Mouse (Mus musculus) embryonic facial prominence, embryonic 10.5 days (tissue): ENCODE data around the gene 4930469K13Rik. TPM values are rescaled to one million over a fixed set of nuclear protein-coding genes. Genes with fewer than 3 reads are reported as not detected.

Experiments used
- DNase-seq: peaks from one replicate; pipeline ENCODE4 v3.0.0-alpha.2; 2017; ENCODE audit warnings: low spot score
- H3K27ac ChIP-seq: fragments of 300-500 bp; sonication (generic); replicated peaks from 2 replicates; pipeline ENCODE4 v1.5.1; 2016; ENCODE audit warnings: mild to moderate bottlenecking
- H3K27me3 ChIP-seq: fragments of 300-500 bp; sonication (generic); replicated peaks from 2 replicates; pipeline ENCODE4 v1.6.1; 2016; ENCODE audit warnings: low read depth, mild to moderate bottlenecking; ENCODE audit not compliant: poor library complexity, severe bottlenecking
- H3K36me3 ChIP-seq: fragments of 300-500 bp; sonication (generic); replicated peaks from 2 replicates; pipeline ENCODE4 v1.6.1; 2016; ENCODE audit warnings: mild to moderate bottlenecking, moderate library complexity
- H3K4me1 ChIP-seq: fragments of 300-500 bp; sonication (generic); 2 replicates; pipeline ENCODE4 v1.6.1; 2016
- H3K4me3 ChIP-seq: fragments of 300-500 bp; sonication (generic); 2 replicates; pipeline ENCODE4 v1.5.1; 2016; ENCODE audit warnings: mild to moderate bottlenecking, moderate library complexity
- H3K9me3 ChIP-seq: fragments of 300-500 bp; sonication (generic); 2 replicates; pipeline ENCODE4 v1.6.1; 2016; ENCODE audit warnings: mild to moderate bottlenecking
- WGBS: fragments of 180-500 bp; shearing (Covaris S2); methylation state at CpG from one replicate; pipeline ENCODE4 v1.1.7; 2016; 5-methylcytosine and 5-hydroxymethylcytosine counted together
- polyA plus RNA-seq: library from polyadenylated mRNA; unstranded; fragments of >200 nt; fragmentation: Nextera tagmentation; extraction: Ambion mirVana; gene quantifications from 2 replicates; pipeline ENCODE4 v1.2.1, GENCODE M21; 2016

4930469K13Rik gene
- polyA plus RNA-seq, 1 experiment from 2014 or later: not detected

DNA sequence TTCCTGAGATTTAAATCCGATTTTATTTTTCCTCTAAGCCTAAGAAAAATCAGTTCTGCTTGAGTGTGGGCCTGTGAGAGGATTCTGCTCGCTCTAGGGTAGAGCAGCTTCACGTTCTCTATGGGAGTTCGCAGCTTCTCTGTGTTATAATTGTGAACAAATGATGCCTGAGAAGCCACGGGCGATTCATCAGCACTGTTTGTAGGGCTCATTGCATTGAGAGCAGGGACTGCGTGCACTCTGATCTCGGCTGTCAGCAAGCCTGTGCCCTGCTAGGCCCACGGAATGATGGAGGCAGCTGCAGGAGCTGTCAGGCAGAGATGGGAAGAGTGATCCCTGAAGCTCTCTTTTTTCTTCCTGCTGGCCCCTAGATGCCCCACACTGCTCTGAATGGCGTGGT is 100.1 kb downstream of the 4930469K13Rik start:
- Histone ChIP-seq H3K9me3 (no peaks in the 10 kb centered on the region), H3K27ac (no peak overlapping the region), H3K27me3 (peaks cover 3% of the 10 kb centered on the region), H3K36me3 (no peaks in the 10 kb centered on the region), H3K4me3 (no peak overlapping the region), H3K4me1 (peaks cover 3% of the 10 kb centered on the region)
- WGBS: 63% methylated on average over 10 of the region's 10 CpGs
- no peak for DNase-seq

DNA sequence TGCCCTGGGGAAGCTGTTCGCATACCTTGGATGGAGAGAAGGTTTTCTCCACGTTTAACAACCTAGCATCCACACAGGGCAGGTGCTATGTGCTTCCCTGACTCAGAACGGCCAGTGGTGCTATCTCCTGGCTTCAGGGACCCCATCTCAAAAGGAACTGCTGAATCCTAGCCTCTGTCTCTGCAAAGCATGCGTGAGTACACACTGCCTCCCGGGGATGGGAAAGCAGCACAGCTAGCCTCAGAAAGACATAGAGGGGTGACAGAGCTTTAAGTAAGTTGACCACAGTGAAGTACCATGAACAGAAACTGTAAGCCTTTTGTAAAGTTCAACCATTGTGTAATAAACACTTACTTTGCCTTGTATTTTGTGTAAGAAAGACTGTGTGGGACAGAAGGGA is 104.9 kb downstream of the 4930469K13Rik start:
- no peak for DNase-seq
- Histone ChIP-seq H3K4me3 (no peak overlapping the region), H3K4me1 (peaks cover 15% of the 10 kb centered on the region), H3K36me3 (no peaks in the 10 kb centered on the region), H3K27me3 (peaks cover 22% of the 10 kb centered on the region), H3K9me3 (no peaks in the 10 kb centered on the region), H3K27ac (no peak overlapping the region)
- 67% methylated on average over 5 of the region's 5 CpGs for WGBS

GRCm38 (mm10) chr11:33992938-33993337 is 105.4 kb downstream of the 4930469K13Rik start, which contains the start of gene Kcnip1:
Kcnip1 (minus strand) TSS chr11:33993152.
- H3K27ac ChIP-seq: no peak within 1 kb of the TSS
- DNase-seq: peak; percentile 20
- H3K27me3 ChIP-seq: peaks cover 22% of the 10 kb centered on the region
- peaks cover 15% of the 10 kb centered on the region for H3K4me1 ChIP-seq
- no peaks in the 10 kb centered on the region for H3K36me3 ChIP-seq
- no peaks in the 10 kb centered on the region for H3K9me3 ChIP-seq
- H3K4me3 ChIP-seq: peak within 1 kb of the TSS; percentile 19; the same call in 1 of the 2 replicates
- 24% methylated on average over 12 of the region's 12 CpGs for WGBS

GRCm38 (mm10) chr11:33990002-33990401 is 108.4 kb downstream of the 4930469K13Rik start:
- Histone ChIP-seq H3K27ac (no peak overlapping the region), H3K27me3 (peaks cover 22% of the 10 kb centered on the region), H3K4me1 (peaks cover 15% of the 10 kb centered on the region), H3K36me3 (no peaks in the 10 kb centered on the region), H3K4me3 (no peak overlapping the region), H3K9me3 (no peaks in the 10 kb centered on the region)
- WGBS: 80% methylated on average over 5 of the region's 5 CpGs
- DNase-seq: no peak

- Histone ChIP-seq H3K4me1 (no peaks in the 10 kb centered on the region), H3K4me3 (no peak overlapping the region), H3K27me3 (peaks cover 4% of the 10 kb centered on the region; the same call in 1 of the 2 replicates), H3K9me3 (no peaks in the 10 kb centered on the region), H3K27ac (no peak overlapping the region), H3K36me3 (no peaks in the 10 kb centered on the region)
- no peak for DNase-seq
- 89% methylated on average over 2 of the region's 2 CpGs for WGBS
These were observed 111.8 kb downstream of the 4930469K13Rik start for GRCm38 (mm10) chr11:33986525-33986924.

GRCm38 (mm10) chr11:33980146-33980545 is 118.2 kb downstream of the 4930469K13Rik start:
- Histone ChIP-seq H3K4me3 (no peak overlapping the region), H3K4me1 (0 out of 2 replicates have a peak, but pooled peaks cover 8% of the 10 kb centered on the region), H3K36me3 (no peaks in the 10 kb centered on the region), H3K27me3 (no peaks in the 10 kb centered on the region), H3K9me3 (no peaks in the 10 kb centered on the region), H3K27ac (no peak overlapping the region)
- DNase-seq: no peak
- 60% methylated on average over 4 of the region's 4 CpGs for WGBS

GRCm38 (mm10) chr11:33975121-33975520 is 123.2 kb downstream of the 4930469K13Rik start:
- Histone ChIP-seq H3K9me3 (no peaks in the 10 kb centered on the region), H3K36me3 (no peaks in the 10 kb centered on the region), H3K4me1 (0 out of 2 replicates have a peak, but pooled peaks cover under 1% of the 10 kb centered on the region), H3K27ac (no peak overlapping the region), H3K27me3 (no peaks in the 10 kb centered on the region), H3K4me3 (no peak overlapping the region)
- DNase-seq: no peak
- WGBS: 86% methylated on average over 2 of the region's 2 CpGs

- WGBS: 87% methylated on average over 14 of the region's 14 CpGs
- no peak for DNase-seq
- Histone ChIP-seq H3K27ac (no peak overlapping the region), H3K4me3 (no peak overlapping the region), H3K9me3 (no peaks in the 10 kb centered on the region), H3K4me1 (no peaks in the 10 kb centered on the region), H3K27me3 (no peaks in the 10 kb centered on the region), H3K36me3 (no peaks in the 10 kb centered on the region)
These were observed 123.9 kb downstream of the 4930469K13Rik start for GRCm38 (mm10) chr11:33974341-33975040.

- 87% methylated on average over 7 of the region's 7 CpGs for WGBS
- no peak for DNase-seq
- Histone ChIP-seq H3K4me1 (no peaks in the 10 kb centered on the region), H3K27me3 (no peaks in the 10 kb centered on the region), H3K36me3 (no peaks in the 10 kb centered on the region), H3K4me3 (no peak overlapping the region), H3K9me3 (no peaks in the 10 kb centered on the region), H3K27ac (no peak overlapping the region)
These were observed 126.2 kb downstream of the 4930469K13Rik start for GRCm38 (mm10) chr11:33972114-33972513.

- Histone ChIP-seq H3K27ac (no peak overlapping the region), H3K4me1 (no peaks in the 10 kb centered on the region), H3K4me3 (no peak overlapping the region), H3K9me3 (no peaks in the 10 kb centered on the region), H3K27me3 (no peaks in the 10 kb centered on the region), H3K36me3 (no peaks in the 10 kb centered on the region)
- DNase-seq: no peak
- WGBS: 88% methylated on average over 3 of the region's 3 CpGs
These were observed 129.2 kb downstream of the 4930469K13Rik start for GRCm38 (mm10) chr11:33969199-33969598.

- DNase-seq: no peak
- H3K27ac ChIP-seq: no peak overlapping the region
- H3K27me3 ChIP-seq: no peaks in the 10 kb centered on the region
- H3K9me3 ChIP-seq: no peaks in the 10 kb centered on the region
- H3K4me3 ChIP-seq: no peak overlapping the region
- H3K36me3 ChIP-seq: no peaks in the 10 kb centered on the region
- peaks cover 8% of the 10 kb centered on the region for H3K4me1 ChIP-seq
- 84% methylated on average over 4 of the region's 4 CpGs for WGBS
These were observed 130.6 kb downstream of the 4930469K13Rik start for GRCm38 (mm10) chr11:33967708-33968107.

DNA sequence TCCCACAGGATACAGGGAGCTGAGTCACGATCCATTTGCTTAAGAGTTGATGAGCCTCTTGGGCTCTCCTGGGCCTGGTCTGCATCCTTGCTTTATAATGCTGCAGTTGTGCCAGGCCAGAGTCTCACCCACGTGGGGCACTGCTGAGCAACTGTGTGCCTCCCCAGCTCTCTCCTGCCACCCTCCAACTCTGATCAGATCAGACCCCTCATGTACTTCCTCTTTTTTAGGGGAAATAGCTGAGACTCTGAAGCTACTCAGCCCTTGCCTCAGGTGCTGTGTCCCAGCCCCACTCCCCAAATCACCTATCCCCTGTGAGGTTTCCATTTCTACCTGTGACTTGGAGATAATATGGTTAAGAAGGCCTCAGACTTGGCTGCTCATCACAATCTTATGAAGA is 133.0 kb downstream of the 4930469K13Rik start:
- 68% methylated on average over 2 of the region's 2 CpGs for WGBS
- peaks cover 13% of the 10 kb centered on the region for H3K4me1 ChIP-seq
- DNase-seq: no peak

GRCm38 (mm10) chr11:33962688-33963407 is 135.5 kb downstream of the 4930469K13Rik start, which contains the start of gene Kcnmb1:
Kcnmb1 (plus strand) TSS chr11:33963013.
- no peaks in the 10 kb centered on the region for H3K9me3 ChIP-seq
- DNase-seq: no peak
- no peaks in the 10 kb centered on the region for H3K36me3 ChIP-seq
- H3K27ac ChIP-seq: no peak within 1 kb of the TSS
- no peaks in the 10 kb centered on the region for H3K27me3 ChIP-seq
- H3K4me3 ChIP-seq: no peak within 1 kb of the TSS
- 49% methylated on average over 6 of the region's 6 CpGs for WGBS
- peaks cover 13% of the 10 kb centered on the region for H3K4me1 ChIP-seq

More for the DNA sequence above, 133.0 kb downstream of the 4930469K13Rik start:
- Histone ChIP-seq H3K36me3 (no peaks in the 10 kb centered on the region), H3K9me3 (no peaks in the 10 kb centered on the region), H3K4me3 (no peak overlapping the region), H3K27me3 (no peaks in the 10 kb centered on the region), H3K27ac (no peak overlapping the region)
